Mouse (Mus musculus) neural tube, embryonic 13.5 days (tissue): ENCODE measurements around the gene Gria3. TPM values are rescaled to one million over a fixed set of nuclear protein-coding genes. Genes with fewer than 3 reads are reported as not detected.

Experiments used
- ATAC-seq: fragments of 200-750 bp; cut with Nextera tagmentation; 2 replicates; pipeline ENCODE4 v1.8.0; 2017; ENCODE audit warnings: low read depth, mild to moderate bottlenecking, moderate TSS enrichment, moderate library complexity
- H3K27ac ChIP-seq: fragments of 300-500 bp; sonication (generic); replicated peaks from 2 replicates; pipeline ENCODE4 v1.5.1; 2015; ENCODE audit warnings: moderate library complexity, mild to moderate bottlenecking, inconsistent platforms
- H3K27me3 ChIP-seq: fragments of 300-500 bp; sonication (generic); 2 replicates; pipeline ENCODE4 v1.6.1; 2015; ENCODE audit warnings: mild to moderate bottlenecking, inconsistent platforms
- H3K36me3 ChIP-seq: fragments of 300-500 bp; sonication (generic); 2 replicates; pipeline ENCODE4 v1.6.1; 2015; ENCODE audit warnings: mild to moderate bottlenecking, inconsistent platforms
- H3K4me1 ChIP-seq: fragments of 300-500 bp; sonication (generic); replicated peaks from 2 replicates; pipeline ENCODE4 v1.6.1; 2015; ENCODE audit warnings: inconsistent platforms
- H3K4me2 ChIP-seq: fragments of 300-500 bp; sonication (generic); 2 replicates; pipeline ENCODE4 v1.6.1; 2015; ENCODE audit warnings: inconsistent platforms, mild to moderate bottlenecking, moderate library complexity
- H3K4me3 ChIP-seq: fragments of 300-500 bp; sonication (generic); 2 replicates; pipeline ENCODE4 v1.5.1; 2015; ENCODE audit warnings: mild to moderate bottlenecking, inconsistent platforms
- H3K9ac ChIP-seq: fragments of 300-500 bp; sonication (generic); 2 replicates; pipeline ENCODE4 v1.6.1; 2015; ENCODE audit warnings: moderate library complexity, mild to moderate bottlenecking, inconsistent platforms
- H3K9me3 ChIP-seq: fragments of 300-500 bp; sonication (generic); 2 replicates; pipeline ENCODE4 v1.6.1; 2016; ENCODE audit warnings: inconsistent platforms
- WGBS: fragments of 180-500 bp; shearing (Covaris S2); methylation state at CpG from one replicate; pipeline ENCODE4 v1.1.7; 2015; 5-methylcytosine and 5-hydroxymethylcytosine counted together
- microRNA-seq: library from miRNA; unstranded; fragments of <30 nt; microRNA quantifications from one replicate; pipeline ENCODE4, GENCODE M21; 2016
- polyA plus RNA-seq: library from polyadenylated mRNA; unstranded; fragments of >200 nt; fragmentation: Nextera tagmentation; extraction: Ambion mirVana; gene quantifications from 2 replicates; pipeline ENCODE4 v1.2.1, GENCODE M21; 2015

Gene Gria3
- polyA plus RNA-seq, 1 experiment from 2014 or later, result 9.0 TPM

DNA sequence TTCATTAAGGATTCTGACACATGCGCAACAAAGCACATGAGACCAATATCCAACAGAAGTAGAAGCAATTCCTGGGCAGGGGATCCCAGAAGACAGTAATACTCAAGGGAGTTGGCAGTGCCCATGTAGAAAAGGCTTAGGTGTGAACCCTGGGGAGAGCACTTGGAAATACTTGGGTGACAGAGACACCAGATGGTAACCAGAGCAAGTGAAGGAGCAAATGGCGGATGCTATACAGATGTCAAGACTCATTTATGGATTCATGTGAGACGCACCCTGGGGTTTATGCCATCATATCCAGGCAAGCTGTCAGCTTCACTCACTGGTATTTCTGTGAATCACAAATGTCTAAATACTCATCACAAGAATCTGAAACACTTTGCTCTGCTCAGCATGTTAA, 187.0 kb downstream of the Gria3 start:
- no peak overlapping the region for H3K4me3 ChIP-seq
- ATAC-seq, result no peak

DNA sequence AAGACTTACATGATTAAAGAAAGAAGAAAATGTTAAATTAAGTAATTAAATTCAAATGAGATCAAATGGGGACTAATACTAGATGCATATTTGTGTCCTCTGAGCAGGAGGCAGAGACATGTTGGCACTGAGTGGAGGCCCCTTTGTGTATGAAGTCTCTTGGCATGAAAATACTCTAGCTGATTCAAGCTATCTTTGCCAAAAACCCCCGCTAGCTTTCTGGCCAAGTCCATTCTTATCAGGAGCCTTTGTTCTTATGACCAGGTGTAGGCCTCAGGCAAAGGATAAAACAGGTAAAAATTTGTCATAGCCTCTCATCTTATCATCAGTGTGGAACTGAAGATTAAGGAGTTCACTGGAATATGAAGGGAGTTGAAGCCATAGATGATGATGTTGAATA, 206.5 kb downstream of the Gria3 start:
- Histone ChIP-seq H3K27me3 (no peaks in the 10 kb centered on the region), H3K27ac (no peak overlapping the region), H3K9ac (no peak overlapping the region), H3K36me3 (no peaks in the 10 kb centered on the region), H3K9me3 (no peaks in the 10 kb centered on the region), H3K4me3 (no peak overlapping the region), H3K4me1 (no peaks in the 10 kb centered on the region), H3K4me2 (no peak overlapping the region)
- WGBS, result 89% methylated on average over 1 of the region's 1 CpGs
- no peak for ATAC-seq

More for the DNA sequence above, 187.0 kb downstream of the Gria3 start:
- no peaks in the 10 kb centered on the region for H3K36me3 ChIP-seq
- no peaks in the 10 kb centered on the region for H3K9me3 ChIP-seq
- no peaks in the 10 kb centered on the region for H3K4me1 ChIP-seq
- H3K9ac ChIP-seq, result no peak overlapping the region
- 87% methylated on average over 3 of the region's 3 CpGs for WGBS
- no peaks in the 10 kb centered on the region for H3K27me3 ChIP-seq
- H3K27ac ChIP-seq, result no peak overlapping the region
- no peak overlapping the region for H3K4me2 ChIP-seq

- no peaks in the 10 kb centered on the region for H3K27me3 ChIP-seq
- H3K4me3 ChIP-seq, result no peak overlapping the region
- no peak overlapping the region for H3K4me2 ChIP-seq
- H3K36me3 ChIP-seq, result no peaks in the 10 kb centered on the region
- H3K4me1 ChIP-seq, result no peaks in the 10 kb centered on the region
- no peak overlapping the region for H3K9ac ChIP-seq
- no peak overlapping the region for H3K27ac ChIP-seq
- 40% methylated on average over 2 of the region's 2 CpGs for WGBS
- H3K9me3 ChIP-seq, result no peaks in the 10 kb centered on the region
- no peak for ATAC-seq
Observed at GRCm38 (mm10) chrX:41614920-41615319, 214.3 kb downstream of the Gria3 start.

GRCm38 (mm10) chrX:41616928-41617327, 216.3 kb downstream of the Gria3 start:
- H3K4me2 ChIP-seq, result no peak overlapping the region
- H3K9ac ChIP-seq, result no peak overlapping the region
- no peak for ATAC-seq

DNA sequence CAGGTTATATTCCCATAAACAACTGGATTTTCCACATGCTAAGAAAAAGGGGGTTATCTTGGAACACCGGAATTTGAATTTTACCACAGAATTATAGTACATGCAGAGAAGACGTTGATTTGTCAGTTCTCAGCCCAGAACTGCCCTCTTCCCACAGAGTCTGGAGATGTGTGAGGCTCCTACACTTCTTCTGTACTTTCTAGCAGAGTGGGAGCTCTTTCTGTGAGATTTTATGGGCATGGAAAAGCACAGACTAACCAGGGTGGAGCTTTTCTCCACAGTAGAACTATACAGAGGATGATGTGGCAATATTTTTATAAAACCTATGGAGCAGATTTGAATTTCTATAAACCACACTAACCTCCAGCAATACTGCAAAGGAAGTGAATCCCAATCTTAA, 217.7 kb downstream of the Gria3 start:
- Histone ChIP-seq H3K9me3 (no peaks in the 10 kb centered on the region), H3K4me3 (no peak overlapping the region), H3K4me1 (no peaks in the 10 kb centered on the region), H3K27ac (no peak overlapping the region), H3K27me3 (no peaks in the 10 kb centered on the region), H3K9ac (no peak overlapping the region), H3K36me3 (no peaks in the 10 kb centered on the region), H3K4me2 (no peak overlapping the region)
- WGBS, result 88% methylated on average over 2 of the region's 2 CpGs
- no peak for ATAC-seq

More at GRCm38 (mm10) chrX:41616928-41617327, 216.3 kb downstream of the Gria3 start:
- H3K36me3 ChIP-seq, result no peaks in the 10 kb centered on the region
- no peak overlapping the region for H3K27ac ChIP-seq
- no peaks in the 10 kb centered on the region for H3K27me3 ChIP-seq
- H3K4me1 ChIP-seq, result no peaks in the 10 kb centered on the region
- WGBS, result 72% methylated on average over 1 of the region's 1 CpGs
- H3K9me3 ChIP-seq, result no peaks in the 10 kb centered on the region
- H3K4me3 ChIP-seq, result no peak overlapping the region

- Histone ChIP-seq H3K9me3 (no peaks in the 10 kb centered on the region), H3K4me3 (no peak overlapping the region), H3K36me3 (no peaks in the 10 kb centered on the region), H3K4me2 (no peak overlapping the region), H3K9ac (no peak overlapping the region), H3K27ac (no peak overlapping the region), H3K4me1 (0 out of 2 replicates have a peak, but pooled peaks cover 3% of the 10 kb centered on the region), H3K27me3 (no peaks in the 10 kb centered on the region)
- ATAC-seq, result no peak
- 32% methylated on average over 4 of the region's 4 CpGs for WGBS
Observed at GRCm38 (mm10) chrX:41633576-41633975, 232.9 kb downstream of the Gria3 start.

DNA sequence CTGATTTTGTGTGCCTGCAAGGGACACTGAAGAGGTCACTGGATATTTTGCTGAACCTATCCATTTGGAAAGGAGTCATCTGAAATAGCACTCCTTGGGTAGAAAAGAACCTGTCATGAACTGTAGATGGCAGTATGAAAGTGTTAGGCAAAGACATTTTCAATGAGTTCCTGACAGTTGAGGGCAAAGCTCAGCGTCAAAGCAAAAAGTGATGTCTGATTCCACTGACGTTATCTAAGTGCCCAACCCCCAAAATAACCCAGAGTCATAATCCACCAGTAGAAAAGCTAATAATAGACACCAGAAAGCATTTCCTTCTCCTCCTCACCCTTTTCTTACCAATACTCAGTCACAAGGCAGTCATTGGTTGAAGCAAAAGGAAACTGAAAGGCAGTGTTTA, 244.3 kb downstream of the Gria3 start:
- no peak overlapping the region for H3K9ac ChIP-seq
- WGBS, result 62% methylated on average over 2 of the region's 2 CpGs
- H3K4me1 ChIP-seq, result no peaks in the 10 kb centered on the region
- no peak overlapping the region for H3K4me3 ChIP-seq
- no peak overlapping the region for H3K27ac ChIP-seq
- ATAC-seq, result no peak
- H3K27me3 ChIP-seq, result no peaks in the 10 kb centered on the region
- H3K36me3 ChIP-seq, result no peaks in the 10 kb centered on the region
- no peaks in the 10 kb centered on the region for H3K9me3 ChIP-seq
- no peak overlapping the region for H3K4me2 ChIP-seq

- Histone ChIP-seq H3K36me3 (no peaks in the 10 kb centered on the region), H3K4me1 (no peaks in the 10 kb centered on the region), H3K4me3 (no peak overlapping the region), H3K27ac (no peak overlapping the region), H3K4me2 (no peak overlapping the region), H3K9me3 (no peaks in the 10 kb centered on the region), H3K9ac (no peak overlapping the region), H3K27me3 (no peaks in the 10 kb centered on the region)
- WGBS, result 52% methylated on average over 4 of the region's 4 CpGs
- ATAC-seq, result no peak
Observed at GRCm38 (mm10) chrX:41657791-41658190, 257.1 kb downstream of the Gria3 start.

DNA sequence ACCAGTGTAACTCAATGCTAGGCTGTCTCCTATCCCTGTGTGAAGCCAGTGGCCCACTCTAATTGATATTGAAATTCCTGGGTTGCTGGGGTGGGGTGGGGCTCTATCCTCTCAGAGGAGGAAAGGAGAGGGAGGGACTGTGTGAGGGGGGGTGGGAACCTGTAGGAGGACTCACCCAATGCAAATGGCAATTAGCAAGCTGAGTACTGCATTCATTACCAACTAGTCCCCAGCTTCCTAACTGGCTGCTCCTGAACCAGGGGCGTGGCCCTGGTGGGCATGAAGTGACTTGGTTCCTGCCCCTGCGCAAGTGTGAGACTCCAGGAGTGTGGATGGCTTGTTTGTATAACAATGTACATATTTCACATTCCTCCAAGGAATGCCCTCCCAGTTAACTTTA, 288.2 kb downstream of the Gria3 start:
- Histone ChIP-seq H3K36me3 (no peaks in the 10 kb centered on the region), H3K4me1 (no peaks in the 10 kb centered on the region), H3K27me3 (no peaks in the 10 kb centered on the region), H3K4me2 (no peak overlapping the region), H3K27ac (no peak overlapping the region), H3K9me3 (no peaks in the 10 kb centered on the region), H3K9ac (no peak overlapping the region), H3K4me3 (no peak overlapping the region)
- no peak for ATAC-seq
- WGBS, result 40% methylated on average over 2 of the region's 2 CpGs

DNA sequence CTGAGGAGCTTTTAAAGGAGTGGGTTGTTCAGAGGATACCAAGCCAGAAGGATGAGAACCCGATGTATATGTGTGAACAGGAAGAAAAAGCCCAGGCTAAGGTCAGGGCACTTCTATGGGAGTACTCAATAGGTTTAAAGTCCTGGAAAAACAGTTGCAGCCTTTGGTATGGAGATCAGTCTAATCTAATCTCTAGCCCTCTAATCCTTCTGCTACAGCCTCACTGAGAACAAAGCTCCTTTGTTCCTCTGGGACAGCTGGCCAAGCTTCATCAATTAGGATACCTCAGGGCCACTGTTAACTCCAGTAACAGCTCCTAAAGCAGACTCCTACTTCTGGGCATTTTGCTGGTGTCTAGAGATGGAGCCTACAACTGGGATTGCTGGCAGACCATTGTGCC, 291.4 kb downstream of the Gria3 start:
- Histone ChIP-seq H3K27me3 (no peaks in the 10 kb centered on the region), H3K36me3 (no peaks in the 10 kb centered on the region), H3K4me1 (no peaks in the 10 kb centered on the region), H3K27ac (no peak overlapping the region), H3K4me2 (no peak overlapping the region), H3K4me3 (no peak overlapping the region), H3K9me3 (no peaks in the 10 kb centered on the region), H3K9ac (no peak overlapping the region)
- no peak for ATAC-seq
- 13% methylated on average over 1 of the region's 1 CpGs for WGBS

Small RNA genes within 50 kb of the gene (microRNA-seq; reads per million reads assigned to microRNA genes)
- gene Gm22413, result not detected
